Mouse (Mus musculus) cerebellum, postnatal 36 days (tissue): Measurements from ENCODE around the gene Eif3l.

Experiments used
- DNase-seq, 2 experiments: peaks; one replicate each; pipeline ENCODE4 v3.0.0; 2021 to 2022; ENCODE audit warnings: mixed read lengths in 2 of 2

The Eif3l gene

DNA sequence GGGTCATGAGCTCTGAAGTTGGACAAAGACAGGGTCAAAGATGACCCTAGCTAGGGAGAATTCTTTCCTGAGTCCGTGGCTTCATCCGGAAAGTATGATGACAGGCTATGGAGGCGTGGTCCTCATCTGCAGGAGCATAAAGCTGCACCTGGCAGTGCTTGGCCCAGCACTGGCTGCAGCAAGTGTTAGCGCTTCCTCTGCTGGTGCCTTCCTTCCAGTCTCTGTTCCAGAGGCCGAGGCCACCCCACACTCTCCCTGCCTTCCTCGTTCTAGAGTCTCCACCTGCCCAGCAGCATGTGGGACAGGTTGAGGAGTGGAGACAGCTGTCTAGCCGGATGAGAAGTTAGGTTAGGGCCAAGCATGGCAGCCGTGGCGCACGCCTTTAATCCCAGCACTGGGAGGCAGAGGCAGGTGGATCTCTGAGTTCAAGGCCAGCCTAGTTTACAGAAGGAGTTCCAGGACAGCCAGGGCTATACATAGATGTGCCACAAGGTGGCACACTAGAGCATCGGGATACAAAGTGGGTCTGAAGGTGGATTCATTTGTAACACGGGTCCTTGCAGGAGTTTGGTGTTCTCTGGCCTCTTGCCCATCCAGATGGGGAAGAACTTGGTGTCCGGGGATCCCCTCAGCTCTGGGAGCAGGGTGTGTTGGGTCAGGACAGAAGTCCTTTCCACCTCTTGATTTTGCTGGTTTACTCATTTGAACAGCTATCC is 51.4 kb downstream of the Eif3l start:
- peak; percentile 56 to 67 for DNase-seq

DNA sequence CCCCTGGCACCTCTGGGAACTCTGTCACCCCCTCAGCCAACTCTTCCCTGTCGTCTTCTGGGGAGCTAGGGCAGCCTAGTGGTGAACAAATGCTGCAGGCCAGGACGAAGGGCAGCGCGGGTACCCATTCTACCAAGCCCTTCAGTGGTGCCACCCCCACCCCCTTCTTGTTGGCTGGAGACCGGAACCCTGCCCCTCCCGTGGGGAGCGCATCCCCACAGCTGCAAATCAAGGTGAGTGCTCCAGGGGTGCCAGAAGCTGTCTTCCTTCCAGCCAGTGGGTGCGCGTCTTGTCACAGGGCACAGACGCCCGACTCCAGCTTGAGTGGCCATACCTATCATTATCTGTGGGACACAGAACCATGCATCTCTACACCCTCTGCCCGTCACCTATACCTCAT is 52.1 kb downstream of the Eif3l start:
- no peak for DNase-seq

DNA sequence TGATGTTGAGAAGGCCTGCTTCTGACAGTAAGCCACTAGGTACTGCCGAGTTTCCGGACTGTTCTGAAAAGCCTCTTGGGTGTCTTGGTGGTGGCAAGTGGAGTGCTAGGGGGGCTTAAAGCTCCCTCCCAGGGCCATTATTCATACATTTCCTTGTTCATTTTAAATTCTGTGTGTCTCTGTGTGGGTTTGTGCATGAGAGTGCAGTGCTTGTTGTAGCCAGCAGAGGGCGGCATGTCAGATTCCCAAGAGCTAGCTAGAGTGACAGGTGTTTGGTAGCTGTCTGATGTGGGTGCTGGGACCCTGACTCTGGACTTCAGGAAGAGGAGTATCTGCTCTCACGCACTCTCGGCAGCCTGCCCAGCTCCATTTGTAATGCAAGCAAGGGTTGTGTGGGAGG is 53.2 kb downstream of the Eif3l start:
- no peak for DNase-seq

DNA sequence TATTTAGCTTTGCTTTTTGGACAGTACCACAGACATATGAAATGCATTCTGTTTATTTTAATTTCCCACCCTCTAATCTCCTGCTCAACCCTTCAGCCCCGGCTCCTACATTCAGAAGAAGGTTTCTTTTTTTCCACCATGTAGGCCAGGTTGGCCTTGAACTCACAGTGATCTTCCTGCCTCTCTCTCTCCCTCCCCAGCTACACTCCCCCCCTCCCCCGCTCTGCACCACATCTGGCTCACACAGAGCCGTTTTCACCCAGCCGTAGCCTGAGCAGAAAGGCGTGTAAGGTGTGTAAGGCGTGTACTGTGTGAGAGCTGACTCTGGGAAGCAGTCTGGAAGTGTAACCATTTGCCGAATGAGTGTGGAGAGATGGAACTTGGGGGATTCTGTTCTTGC is 54.3 kb downstream of the Eif3l start:
- no peak for DNase-seq

DNA sequence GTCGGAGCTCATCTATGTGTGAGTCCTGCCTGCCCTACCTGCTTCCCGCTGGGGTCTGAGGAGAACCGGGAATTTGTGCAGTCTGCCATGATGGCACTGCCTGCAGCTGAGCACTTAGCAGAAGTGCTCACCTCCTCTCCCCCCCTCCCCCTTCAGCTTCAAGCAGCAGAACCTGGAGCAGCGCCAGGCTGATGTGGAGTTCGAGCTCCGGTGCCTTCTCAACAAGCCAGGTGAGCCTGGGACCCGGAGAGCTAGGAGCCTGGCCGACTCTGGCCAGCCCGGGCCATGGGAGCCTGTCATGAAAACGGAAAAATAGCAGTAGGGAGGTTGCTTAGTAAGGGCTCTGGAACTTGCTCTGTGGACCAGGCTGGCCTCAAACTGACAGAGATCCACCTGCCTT is 55.8 kb downstream of the Eif3l start:
- peak in 1 of 2 experiments; percentile 35 for DNase-seq

DNA sequence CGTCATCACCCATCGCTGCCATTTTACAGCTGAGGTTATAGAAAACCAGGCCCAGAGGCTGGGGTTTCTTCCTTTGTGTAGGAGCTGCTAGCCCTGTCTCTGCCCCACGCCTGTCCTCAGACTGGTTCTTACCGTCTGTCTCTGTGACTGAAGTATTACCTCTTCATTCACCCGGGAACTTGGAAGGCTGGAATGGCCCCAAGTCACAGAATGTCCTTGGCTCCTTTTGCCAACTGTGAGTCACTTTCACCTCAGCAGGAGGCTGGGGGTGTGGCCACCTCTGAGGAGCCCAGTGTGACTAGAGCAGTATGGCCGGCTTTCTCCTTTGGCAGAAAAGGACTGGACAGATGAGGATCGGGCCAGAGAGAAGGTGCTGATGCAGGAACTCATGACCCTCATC is 56.5 kb downstream of the Eif3l start:
- peak; percentile 86 to 97 for DNase-seq

DNA sequence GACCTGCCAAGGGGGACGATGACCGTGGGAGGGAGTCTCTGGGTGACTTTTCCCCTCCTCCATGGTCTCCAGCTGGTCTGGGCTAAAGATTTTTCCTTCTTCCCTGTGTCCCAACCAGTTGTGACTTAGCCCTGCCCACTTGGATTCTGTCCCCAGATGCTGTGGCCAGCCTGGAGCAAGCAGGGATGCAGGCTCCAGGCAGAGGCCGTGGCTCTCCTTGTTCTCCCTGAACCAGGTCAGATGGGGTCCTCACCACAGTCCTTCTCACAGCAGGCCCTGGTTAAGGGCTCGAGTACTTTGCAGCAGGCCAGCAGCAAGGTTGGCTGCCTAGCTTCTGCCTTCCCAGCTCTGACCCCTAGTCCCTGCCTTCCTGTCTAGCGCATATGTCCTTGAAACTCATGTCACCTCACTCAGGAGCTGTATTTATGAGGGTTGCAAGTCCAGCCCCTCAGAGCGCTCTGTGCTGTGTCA is 58.2 kb downstream of the Eif3l start:
- DNase-seq = no peak

DNA sequence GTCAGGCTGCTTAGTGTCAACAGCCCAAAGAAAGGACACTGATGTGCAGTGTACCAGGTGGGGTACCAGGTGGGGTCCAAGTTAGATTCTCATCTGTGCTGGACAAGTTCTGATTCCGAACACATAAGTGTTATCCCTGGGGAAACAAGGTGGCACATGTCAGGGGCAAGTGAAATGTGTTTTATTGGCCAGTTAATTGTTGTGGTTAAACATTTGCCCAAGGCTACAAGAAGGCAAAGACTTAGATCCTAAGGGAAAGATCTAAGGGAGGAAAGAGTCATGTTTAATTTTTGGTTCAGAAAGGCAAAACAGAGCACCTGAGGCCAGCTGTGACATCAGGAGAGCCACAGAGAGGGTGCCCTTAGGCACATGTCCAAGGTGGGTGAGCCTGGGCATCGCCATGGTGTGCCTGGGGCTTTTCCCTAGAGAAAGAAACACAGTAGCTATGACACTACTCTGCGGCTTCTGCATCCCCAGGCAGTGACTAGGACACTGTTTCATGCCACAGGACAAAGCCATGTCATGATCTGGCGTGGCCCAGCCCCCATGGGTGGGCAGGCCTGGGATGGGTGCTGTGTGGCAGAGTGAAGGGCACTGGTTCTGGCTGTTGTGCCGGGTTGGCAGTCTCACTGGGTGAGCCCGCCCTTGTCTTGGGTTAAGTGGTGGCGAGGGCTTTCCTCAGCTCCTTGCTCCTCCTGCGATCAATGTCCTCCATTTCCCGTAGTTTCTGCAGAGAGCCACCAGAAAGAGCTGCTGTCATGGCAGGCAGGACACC is 59.7 kb downstream of the Eif3l start:
- DNase-seq = no peak

DNA sequence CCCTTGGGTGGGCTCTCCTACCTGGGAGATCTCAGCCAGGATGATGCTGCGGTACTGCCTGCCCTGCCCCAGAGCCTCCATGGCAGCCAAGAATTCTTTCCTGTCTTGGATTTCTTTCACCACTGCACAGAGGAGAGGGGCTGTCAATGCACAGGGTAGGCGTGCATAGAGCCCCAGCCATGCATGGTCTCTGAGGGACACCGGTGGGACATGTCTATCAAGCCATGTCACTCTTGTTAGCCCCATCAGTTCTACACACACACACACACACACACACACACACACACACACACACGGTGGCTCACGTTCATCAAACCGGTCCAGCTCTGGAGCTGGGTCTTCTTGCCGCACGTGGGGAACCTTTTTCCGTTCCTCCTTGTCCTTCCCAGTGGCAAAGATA is 60.4 kb downstream of the Eif3l start:
- no peak for DNase-seq

DNA sequence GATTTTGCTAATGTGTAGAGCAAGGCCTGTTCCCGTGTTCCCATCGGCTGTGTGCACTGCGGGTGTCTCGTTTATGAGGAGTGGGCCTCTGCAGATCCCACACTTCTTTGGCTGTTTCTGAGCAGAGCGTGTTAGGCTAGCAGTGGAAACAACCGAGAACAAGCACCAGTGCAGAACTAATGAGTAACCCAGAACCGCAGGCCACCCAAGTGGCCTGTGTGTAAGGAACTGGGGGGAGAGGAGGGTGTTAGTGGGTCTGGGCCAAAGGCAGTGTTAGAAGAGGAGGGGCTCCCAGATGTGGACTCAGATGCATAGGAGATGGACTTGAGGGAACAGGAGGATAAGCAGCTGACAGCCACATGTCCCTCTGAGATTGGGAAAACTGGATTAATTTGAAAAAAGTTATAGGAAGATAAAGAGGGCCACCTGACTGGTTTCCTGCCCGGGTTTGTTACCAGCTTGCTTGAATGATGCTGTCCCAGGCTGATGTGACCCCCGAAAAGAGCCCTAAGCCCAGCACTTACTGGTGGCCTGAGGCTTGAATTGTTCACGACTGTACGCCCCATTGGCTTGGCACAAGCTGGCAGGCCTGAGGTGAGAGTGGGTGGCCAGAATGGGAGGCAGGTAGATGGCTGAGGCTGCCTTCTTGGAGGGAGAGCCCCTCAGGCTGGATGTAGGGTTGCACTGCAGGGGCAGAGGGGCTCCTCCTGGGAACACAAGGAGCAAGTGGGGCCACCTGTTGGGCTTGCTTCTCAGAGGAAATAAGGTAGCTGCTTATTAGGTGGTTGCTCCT is 61.0 kb downstream of the Eif3l start:
- no peak for DNase-seq

DNA sequence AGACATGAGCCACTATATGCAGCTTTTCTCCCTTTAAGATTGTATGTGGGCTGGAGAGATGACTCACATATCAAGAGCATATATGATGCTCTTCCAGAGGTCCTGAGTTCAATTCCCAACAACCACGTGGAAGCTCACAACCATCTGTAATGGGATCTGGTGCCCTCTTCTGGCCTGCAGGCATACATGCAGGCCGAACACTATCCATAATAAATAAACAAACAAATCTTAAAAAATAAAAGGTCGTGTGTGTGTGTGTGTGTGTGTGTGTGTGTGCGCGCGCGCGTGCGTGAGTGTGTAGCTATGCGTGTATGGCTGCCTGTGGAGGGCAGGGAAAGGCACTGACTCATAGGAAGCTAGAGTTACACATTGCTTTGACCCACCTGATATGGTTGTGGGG is 64.7 kb downstream of the Eif3l start:
- no peak for DNase-seq

DNA sequence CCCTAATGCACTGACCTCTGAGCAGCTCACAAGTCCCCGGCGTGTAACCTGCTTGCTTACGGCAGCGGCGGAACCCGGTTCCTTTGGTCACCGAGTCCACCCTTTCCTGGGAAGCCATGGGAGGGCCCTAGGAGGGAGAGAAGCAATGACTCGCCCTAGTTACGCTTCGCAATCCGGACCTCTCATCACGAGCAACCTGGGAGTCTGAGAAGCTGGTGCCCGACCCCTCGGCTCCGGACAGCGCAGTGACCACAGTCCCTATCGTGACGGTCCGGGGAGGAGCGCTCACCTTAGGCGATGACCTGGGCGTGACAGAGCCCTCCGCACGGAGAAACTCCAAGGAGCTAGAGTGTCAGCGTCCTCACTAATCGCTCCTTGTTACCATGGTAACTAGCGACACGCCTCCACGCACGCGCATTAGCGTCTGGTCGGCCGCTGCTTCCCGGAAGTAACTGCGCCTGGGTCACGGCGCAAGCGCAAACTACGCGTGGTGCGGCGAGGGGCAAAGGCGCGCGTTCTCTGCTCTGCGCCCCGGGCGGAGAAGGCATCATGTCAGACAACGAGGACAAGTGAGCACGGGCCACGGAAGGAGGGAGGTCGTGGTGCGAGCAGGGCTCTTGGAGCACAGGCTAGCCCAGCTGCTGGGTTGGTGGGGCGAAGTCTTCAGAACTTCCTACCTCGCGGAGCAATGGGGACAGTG is 66.0 kb downstream of the Eif3l start, which contains the start of the genes Polr2f and 1700088E04Rik:
Gene Polr2f, plus strand, starts transcription at position 144 of the 700 bp plus-strand sequence.
Gene 1700088E04Rik, minus strand, starts transcription at position 388 of the 700 bp plus-strand sequence.
- peak; percentile 93 to 94 for DNase-seq

DNA sequence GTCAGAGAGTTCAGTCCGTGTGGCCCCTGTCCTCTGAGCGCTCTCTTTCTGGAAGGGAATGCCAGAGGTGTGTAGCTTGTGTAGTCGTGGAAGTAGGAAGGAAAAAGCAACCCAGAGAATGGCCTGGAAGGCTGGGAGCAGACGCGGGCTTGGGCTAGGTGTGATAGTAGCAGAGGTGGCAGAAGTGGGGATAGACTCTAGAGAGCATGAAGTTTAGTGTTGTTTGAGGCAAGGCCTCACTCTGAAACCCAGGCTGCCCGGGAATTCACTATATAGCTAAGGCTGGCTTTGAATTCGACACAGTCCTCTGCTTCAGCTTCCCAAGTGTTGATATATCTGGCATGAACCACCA is 66.6 kb downstream of the Eif3l start:
- no peak for DNase-seq

DNA sequence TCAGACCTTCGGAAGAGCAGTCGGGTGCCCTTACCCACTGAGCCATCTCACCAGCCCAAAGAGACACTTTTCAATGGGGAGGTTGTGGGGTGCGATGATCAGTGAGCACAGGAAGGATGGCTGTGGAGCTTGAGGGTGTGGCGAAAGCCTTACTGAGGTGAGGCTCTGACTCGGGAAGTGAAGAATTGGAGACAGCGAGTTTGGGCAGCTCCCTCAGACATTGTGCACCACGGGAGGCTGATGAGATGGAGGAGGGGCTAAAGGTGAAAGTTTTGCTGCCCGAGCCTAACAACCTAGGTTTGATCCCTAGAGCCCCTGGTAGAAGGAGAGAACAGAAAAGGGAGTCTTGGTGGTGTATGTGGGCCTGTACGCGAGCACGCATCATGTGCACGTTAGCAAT is 68.3 kb downstream of the Eif3l start:
- DNase-seq = no peak
